ENCODE assay signal across 12 mouse cellular contexts in the genomic region with DNA sequence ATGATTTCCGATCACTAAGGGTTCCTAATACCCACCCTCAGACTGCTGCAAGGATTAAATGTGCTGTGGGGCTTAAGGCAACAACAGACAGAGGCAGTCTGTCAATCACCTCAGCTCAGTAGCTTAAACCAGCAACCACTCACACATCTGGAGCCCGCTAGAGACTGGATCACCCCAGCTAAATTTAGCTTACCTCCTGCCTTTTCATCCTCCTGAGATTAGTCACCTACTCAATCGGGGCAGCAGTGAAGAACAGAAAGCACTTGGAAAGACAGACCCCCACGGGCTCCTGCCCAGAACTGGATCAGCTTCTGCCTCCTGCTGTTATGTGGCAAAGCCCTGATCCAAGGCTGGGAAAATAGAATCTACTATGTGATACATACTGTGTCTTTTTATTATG.
"Had no signal": no experiment of that assay in that cellular context is flagged by ENCODE, and none has a peak within 500 bp of the region (broad histone marks: within the 10 kb centered on the region; RNA-seq: fewer than 3 reads in every experiment).

No protein-coding gene starts in this region.

- DNase-seq: layer of hippocampus, postnatal 36 days; lung, adult 2 months; right cerebral cortex, postnatal 25 days; spleen, adult 18-20 months had no signal

- H3K4me1 ChIP-seq: liver, embryonic 13.5 days; neural tube, embryonic 12.5 days had no signal

- H3K4me2 ChIP-seq: liver, embryonic 13.5 days had no signal

- H3K27me3 ChIP-seq: neural tube, embryonic 12.5 days; stomach, embryonic 15.5 days had no signal

- H3K4me3 ChIP-seq: left cerebral cortex, adult 2 months; liver, embryonic 13.5 days; midbrain, embryonic 12.5 days; neural tube, embryonic 12.5 days; neural tube, embryonic 15.5 days; stomach, embryonic 15.5 days had no signal

- H3K9me3 ChIP-seq: liver, embryonic 13.5 days; midbrain, embryonic 12.5 days; midbrain, embryonic 15.5 days; neural tube, embryonic 12.5 days; neural tube, embryonic 15.5 days; stomach, embryonic 15.5 days had no signal

- H3K36me3 ChIP-seq: liver, embryonic 13.5 days; midbrain, embryonic 12.5 days; midbrain, embryonic 15.5 days; neural tube, embryonic 12.5 days; neural tube, embryonic 15.5 days; stomach, embryonic 15.5 days had no signal

- H3K27ac ChIP-seq: kidney, postnatal 0 days; left cerebral cortex, adult 2 months; liver, embryonic 13.5 days; midbrain, embryonic 12.5 days; midbrain, embryonic 15.5 days; neural tube, embryonic 12.5 days; neural tube, embryonic 15.5 days; stomach, embryonic 15.5 days had no signal

- H3K9ac ChIP-seq: liver, embryonic 13.5 days; midbrain, embryonic 12.5 days; midbrain, embryonic 15.5 days; neural tube, embryonic 12.5 days; neural tube, embryonic 15.5 days; stomach, embryonic 15.5 days had no signal
